11 mouse cellular contexts compared by ENCODE assay signal in the genomic region with DNA sequence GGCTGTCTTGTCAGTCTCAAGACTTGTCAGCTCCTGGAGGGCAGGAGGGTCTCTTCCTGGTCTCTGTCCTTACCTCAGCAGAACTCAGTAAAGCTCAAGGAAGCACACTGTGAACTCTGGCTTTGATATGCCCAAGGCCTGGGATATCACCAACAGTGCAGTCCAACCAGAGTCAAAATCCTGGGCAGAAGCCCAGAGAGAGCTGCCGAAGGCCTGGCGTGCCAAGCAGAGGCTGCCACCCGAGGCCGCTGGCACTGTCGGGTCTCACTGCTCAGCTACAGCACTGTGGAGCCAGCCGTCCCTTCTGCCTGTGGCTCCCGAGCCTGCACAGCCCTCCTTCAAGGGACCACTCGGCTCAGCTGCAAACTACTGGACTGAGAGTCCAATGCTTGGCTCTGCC. TPM values are rescaled to one million over a fixed set of nuclear protein-coding genes. Genes with fewer than 3 reads are reported as not detected.
DNase-seq lines count a peak whose midpoint lies in the region; ATAC-seq lines count a peak whose summit lies in the region.
"Had no signal": no experiment of that assay in that cellular context is flagged by ENCODE, and none has a peak within 500 bp of the region (broad histone marks: within the 10 kb centered on the region; RNA-seq: fewer than 3 reads in every experiment).

No protein-coding gene starts in this region.

- no peaks in the 10 kb centered on the region for H3K36me3 ChIP-seq in kidney, embryonic 16.5 days (ENCODE audit: insufficient read depth, low read length)
- no peaks in the 10 kb centered on the region for H3K36me3 ChIP-seq in kidney, embryonic 14.5 days (ENCODE audit: control insufficient read depth, insufficient read depth, low read length)
- peaks cover 21% of the 10 kb centered on the region; the same call in 1 of the 2 replicates for H3K36me3 ChIP-seq in heart, embryonic 10.5 days

- no peak overlapping the region for H3K4me2 ChIP-seq in kidney, embryonic 16.5 days (replicated peaks; ENCODE audit: low read depth, low read length)
- H3K4me2 ChIP-seq in kidney, embryonic 14.5 days (replicated peaks; ENCODE audit: low read depth, low read length): no peak overlapping the region

- H3K9ac ChIP-seq in kidney, embryonic 16.5 days (replicated peaks; ENCODE audit: low read length): no peak overlapping the region
- no peak overlapping the region for H3K9ac ChIP-seq in kidney, embryonic 14.5 days (ENCODE audit: low read depth, low read length)

- H3K27ac ChIP-seq in kidney, embryonic 16.5 days (ENCODE audit: low read length): peak overlapping the region; percentile 28; the same call in 1 of the 2 replicates
- no peak overlapping the region for H3K27ac ChIP-seq in kidney, embryonic 14.5 days (ENCODE audit: low read depth, low read length)
- H3K27ac ChIP-seq in heart, embryonic 10.5 days: peak overlapping the region; percentile 70

- no peak overlapping the region for H3K4me3 ChIP-seq in kidney, embryonic 16.5 days (ENCODE audit: low read length)
- no peak overlapping the region for H3K4me3 ChIP-seq in kidney, embryonic 14.5 days (ENCODE audit: low read length)
- no peak overlapping the region for H3K4me3 ChIP-seq in heart, embryonic 10.5 days
- H3K4me3 ChIP-seq: megakaryocyte, embryonic 14.5 days had no signal

- 80% methylated on average over 8 of the region's 8 CpGs for WGBS in kidney, embryonic 16.5 days
- WGBS in kidney, embryonic 14.5 days: 89% methylated on average over 8 of the region's 8 CpGs
- WGBS in heart, embryonic 10.5 days: 78% methylated on average over 8 of the region's 8 CpGs

- no peak for ATAC-seq in kidney, embryonic 16.5 days (ENCODE audit: low FRiP score, low TSS enrichment)
- no peak for ATAC-seq in kidney, embryonic 14.5 days (ENCODE audit: low FRiP score, low TSS enrichment)
- no peak for ATAC-seq in erythroblast, adult 5-6 weeks (replicated peaks; ENCODE audit: low FRiP score, poor library complexity, severe bottlenecking)

- peaks cover 32% of the 10 kb centered on the region for H3K4me1 ChIP-seq in kidney, embryonic 16.5 days (ENCODE audit: insufficient read depth, low read length)
- peaks cover 16% of the 10 kb centered on the region for H3K4me1 ChIP-seq in kidney, embryonic 14.5 days (ENCODE audit: control insufficient read depth, insufficient read depth, low read length)
- H3K4me1 ChIP-seq in heart, embryonic 10.5 days: peaks cover 92% of the 10 kb centered on the region

- H3K27me3 ChIP-seq in kidney, embryonic 16.5 days (ENCODE audit: insufficient read depth, low read length): no peaks in the 10 kb centered on the region
- no peaks in the 10 kb centered on the region for H3K27me3 ChIP-seq in kidney, embryonic 14.5 days (ENCODE audit: control insufficient read depth, insufficient read depth, low read length)
- H3K27me3 ChIP-seq in heart, embryonic 10.5 days (ENCODE audit: insufficient read depth, poor library complexity, severe bottlenecking): no peaks in the 10 kb centered on the region
- H3K27me3 ChIP-seq: megakaryocyte, embryonic 14.5 days had no signal

- H3K9me3 ChIP-seq in kidney, embryonic 16.5 days (ENCODE audit: low read length): no peaks in the 10 kb centered on the region
- H3K9me3 ChIP-seq in kidney, embryonic 14.5 days (ENCODE audit: control insufficient read depth, low read length): no peaks in the 10 kb centered on the region
- no peaks in the 10 kb centered on the region for H3K9me3 ChIP-seq in heart, embryonic 10.5 days
- H3K9me3 ChIP-seq: megakaryocyte, embryonic 14.5 days had no signal

- DNase-seq in adrenal gland, adult 2 months: peak; percentile 89
- DNase-seq in cerebellum, adult 18-20 months: peak; percentile 65 to 71
- DNase-seq in heart, embryonic 10.5 days (ENCODE audit: low spot score): no peak
- DNase-seq in B cell, adult 2 months: no peak
- no peak for DNase-seq in right cerebral cortex, adult 18-20 months
- DNase-seq: kidney, adult 8-10 months; right cerebral cortex, postnatal 25 days had no signal

RNA-seq across cellular contexts. Expression of a gene that starts 38.3 kb away (rescaled TPM):
- polyA plus RNA-seq in kidney, embryonic 16.5 days (2015; fragmentation: Nextera tagmentation; extraction: Ambion mirVana): 3.9 and 4.1 TPM in 2 replicates
- 5.1 and 7.0 TPM in 2 replicates for polyA plus RNA-seq in kidney, embryonic 14.5 days (2014; fragmentation: Nextera tagmentation; extraction: Ambion mirVana)
- 10 to 100 TPM; 41.6 to 65.2 TPM for total RNA-seq in adrenal gland, adult 2 months (2021)
- 158 and 207 TPM in 2 replicates for polyA plus RNA-seq in adrenal gland, adult 2 months (2012; rRNA removed)
- 4.8 and 6.1 TPM in 2 replicates for polyA plus RNA-seq in heart, embryonic 10.5 days (2016; fragmentation: Nextera tagmentation; extraction: Ambion mirVana)
- total RNA-seq in erythroblast, adult 5-6 weeks (2015; ENCODE audit: low replicate concordance): 0.42 and 1.9 TPM in 2 replicates
- total RNA-seq in erythroblast, adult 5-6 weeks (2017; ENCODE audit: low replicate concordance): 0.28 and 1.0 TPM in 2 replicates

Comparison
In these comparisons a context has a peak if more than half of its experiments do, and no peak if none do; other contexts are left out.
1. DNase-seq: peak in adrenal gland, adult 2 months (single experiment) and cerebellum, adult 18-20 months (2 of 2); none in heart, embryonic 10.5 days (single experiment), B cell, adult 2 months (0 of 2) and right cerebral cortex, adult 18-20 months (single experiment).
2. RNA of a gene that starts 38.3 kb away (polyA plus RNA-seq): 158 to 207 TPM in adrenal gland, adult 2 months; 5.1 to 7.0 TPM in kidney, embryonic 14.5 days, 4.8 to 6.1 TPM in heart, embryonic 10.5 days and 3.9 to 4.1 TPM in kidney, embryonic 16.5 days; every median in the first group is over 10 times any median in the second.